Mouse (Mus musculus) limb, embryonic 10.5 days (tissue): ENCODE data around the gene Slc15a1. TPM values are rescaled to one million over a fixed set of nuclear protein-coding genes. Genes with fewer than 3 reads are reported as not detected.

Experiments
- DNase-seq: peaks from one replicate; pipeline ENCODE4 v3.0.0-alpha.2; 2017; ENCODE audit warnings: low spot score
- H3K27ac ChIP-seq: fragments of 300-500 bp; sonication (generic); 2 replicates; pipeline ENCODE4 v1.5.1; 2016; ENCODE audit warnings: mild to moderate bottlenecking
- H3K27me3 ChIP-seq: fragments of 300-500 bp; sonication (generic); 2 replicates; pipeline ENCODE4 v1.6.1; 2016; ENCODE audit warnings: low read depth, mild to moderate bottlenecking; ENCODE audit not compliant: poor library complexity, severe bottlenecking
- H3K36me3 ChIP-seq: fragments of 300-500 bp; sonication (generic); 2 replicates; pipeline ENCODE4 v1.6.1; 2016; ENCODE audit warnings: mild to moderate bottlenecking, moderate library complexity
- H3K4me1 ChIP-seq: fragments of 300-500 bp; sonication (generic); 2 replicates; pipeline ENCODE4 v1.6.1; 2016
- H3K4me3 ChIP-seq: fragments of 300-500 bp; sonication (generic); 2 replicates; pipeline ENCODE4 v1.5.1; 2016; ENCODE audit warnings: mild to moderate bottlenecking, moderate library complexity
- H3K9me3 ChIP-seq: fragments of 300-500 bp; sonication (generic); replicated peaks from 2 replicates; pipeline ENCODE4 v1.6.1; 2016; ENCODE audit warnings: mild to moderate bottlenecking
- WGBS: fragments of 180-500 bp; shearing (Covaris S2); methylation state at CpG from one replicate; pipeline ENCODE4 v1.1.7; 2016; 5-methylcytosine and 5-hydroxymethylcytosine counted together
- polyA plus RNA-seq: library from polyadenylated mRNA; unstranded; fragments of >200 nt; fragmentation: Nextera tagmentation; extraction: Ambion mirVana; gene quantifications from 2 replicates; pipeline ENCODE4 v1.2.1, GENCODE M21; 2016

The Slc15a1 gene
- not detected in 2 replicates for polyA plus RNA-seq

DNA sequence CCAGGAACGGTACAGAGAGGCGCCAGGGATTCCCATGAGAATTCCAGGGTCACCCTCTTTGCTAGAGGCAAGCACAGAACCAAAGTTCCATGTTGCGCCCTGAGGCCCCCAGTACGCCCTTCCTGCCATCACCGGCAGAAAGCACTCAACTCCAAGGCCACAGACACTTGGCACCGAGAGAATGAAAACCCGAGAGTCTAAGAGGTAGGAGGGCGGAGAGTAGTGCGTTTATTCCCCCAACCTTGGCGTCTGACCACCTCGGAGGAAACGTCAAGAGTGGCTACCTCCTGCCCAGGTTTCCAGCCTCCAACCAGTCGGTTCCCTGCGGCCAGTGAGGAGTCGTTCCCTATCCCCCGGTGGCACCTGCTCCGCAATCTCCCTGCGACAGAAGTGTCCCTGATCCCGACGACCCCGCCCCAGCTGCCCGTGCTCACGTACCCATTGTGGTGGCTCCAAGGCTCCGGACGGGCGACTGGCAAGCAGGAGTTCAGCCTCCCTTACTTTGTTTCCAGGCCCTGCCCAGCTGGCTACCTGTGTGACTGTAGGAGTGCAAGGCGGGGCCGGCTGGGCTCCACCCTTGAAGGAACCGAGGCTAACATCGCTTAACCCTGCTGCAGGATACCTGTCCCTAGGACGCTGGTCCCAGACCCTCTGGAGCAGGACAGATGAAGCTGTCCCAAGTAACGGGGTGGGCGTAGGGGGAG is at the start of gene Slc15a1:
TSS of gene Slc15a1 (minus strand) at position 472 of the 704 bp plus-strand sequence.
- H3K36me3 ChIP-seq = no peaks in the 10 kb centered on the region
- H3K27me3 ChIP-seq = peaks cover 60% of the 10 kb centered on the region
- DNase-seq = peak; percentile 36
- H3K9me3 ChIP-seq = no peaks in the 10 kb centered on the region
- H3K27ac ChIP-seq = no peak within 1 kb of the TSS
- H3K4me1 ChIP-seq = peaks cover 15% of the 10 kb centered on the region
- 11% methylated on average over 33 of the region's 33 CpGs for WGBS
- H3K4me3 ChIP-seq = peak within 1 kb of the TSS; percentile 21; the same call in 1 of the 2 replicates

DNA sequence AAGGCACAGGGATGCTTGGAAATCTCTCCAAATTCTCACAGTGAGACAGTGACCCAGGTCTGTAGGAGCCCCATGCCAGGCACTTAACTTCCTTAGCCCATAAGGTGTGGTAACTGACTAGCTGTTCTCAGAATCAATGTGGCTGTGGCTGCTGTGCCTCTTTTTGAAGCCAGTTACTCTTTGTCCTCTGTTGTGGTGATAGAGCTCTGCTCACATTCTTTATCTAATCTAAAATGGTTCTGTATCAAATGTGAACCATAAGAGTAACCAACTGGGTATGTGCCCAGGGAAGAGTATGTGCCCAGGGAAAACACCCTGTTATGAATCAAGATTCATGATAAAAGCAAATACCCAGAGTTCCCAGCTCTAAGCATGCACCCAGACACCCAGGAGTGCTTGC is 48.7 kb upstream of the Slc15a1 start:
- Histone ChIP-seq H3K4me1 (peaks cover 28% of the 10 kb centered on the region), H3K4me3 (no peak overlapping the region), H3K36me3 (0 out of 2 replicates have a peak, but pooled peaks cover 4% of the 10 kb centered on the region), H3K27ac (no peak overlapping the region), H3K9me3 (no peaks in the 10 kb centered on the region), H3K27me3 (peaks cover 13% of the 10 kb centered on the region; the same call in 1 of the 2 replicates)
- DNase-seq = no peak

DNA sequence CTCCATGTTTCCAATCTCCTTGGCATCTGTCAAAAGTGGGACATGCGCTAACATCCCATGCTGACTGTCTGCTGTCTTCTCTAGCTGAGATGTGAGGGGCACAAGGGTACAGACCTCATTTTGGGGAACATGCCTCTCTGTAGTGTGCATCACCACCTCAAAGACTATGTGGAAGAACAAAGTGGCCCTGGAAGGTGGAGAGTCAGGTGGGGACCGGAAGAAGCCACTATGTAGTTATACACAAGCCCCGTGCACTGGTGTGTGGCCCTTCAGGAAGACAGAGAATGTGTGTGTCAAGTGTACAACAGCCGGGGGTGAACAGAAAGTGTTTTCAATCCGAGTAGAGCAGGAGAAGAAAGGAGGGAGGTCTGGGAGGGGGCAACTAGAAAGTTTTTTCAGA is 47.5 kb upstream of the Slc15a1 start:
- Histone ChIP-seq H3K27me3 (peaks cover 8% of the 10 kb centered on the region; the same call in 1 of the 2 replicates), H3K9me3 (no peaks in the 10 kb centered on the region), H3K36me3 (0 out of 2 replicates have a peak, but pooled peaks cover 4% of the 10 kb centered on the region), H3K4me1 (peaks cover 28% of the 10 kb centered on the region), H3K27ac (0 out of 2 replicates have a peak overlapping the region, but pooled peaks have one; percentile 3), H3K4me3 (no peak overlapping the region)
- WGBS = 91% methylated on average over 5 of the region's 5 CpGs
- DNase-seq = no peak

DNA sequence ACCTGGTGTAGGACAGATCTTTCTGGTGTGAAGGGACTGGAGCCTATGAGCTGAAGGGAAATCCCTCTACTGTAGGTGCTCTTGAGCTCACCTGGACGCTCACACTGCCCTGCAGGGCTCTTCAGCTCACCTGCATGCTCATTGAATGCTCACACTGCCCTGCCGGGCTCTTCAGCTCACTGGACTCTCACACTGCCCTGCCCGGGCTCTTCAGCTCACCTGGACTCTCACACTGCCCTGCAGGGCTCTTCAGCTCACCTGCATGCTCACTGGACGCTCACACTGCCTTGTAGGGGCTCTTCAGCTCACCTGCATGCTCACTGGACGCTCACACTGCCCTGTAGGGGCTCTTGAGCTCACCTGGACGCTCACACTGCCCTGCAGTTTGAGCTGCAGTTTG is 44.8 kb upstream of the Slc15a1 start:
- 81% methylated on average over 6 of the region's 6 CpGs for WGBS
- Histone ChIP-seq H3K9me3 (no peaks in the 10 kb centered on the region), H3K27me3 (peaks cover 8% of the 10 kb centered on the region; the same call in 1 of the 2 replicates), H3K27ac (no peak overlapping the region), H3K4me3 (no peak overlapping the region), H3K36me3 (peaks cover 7% of the 10 kb centered on the region; the same call in 1 of the 2 replicates), H3K4me1 (peaks cover 13% of the 10 kb centered on the region; the same call in 1 of the 2 replicates)
- DNase-seq = no peak

DNA sequence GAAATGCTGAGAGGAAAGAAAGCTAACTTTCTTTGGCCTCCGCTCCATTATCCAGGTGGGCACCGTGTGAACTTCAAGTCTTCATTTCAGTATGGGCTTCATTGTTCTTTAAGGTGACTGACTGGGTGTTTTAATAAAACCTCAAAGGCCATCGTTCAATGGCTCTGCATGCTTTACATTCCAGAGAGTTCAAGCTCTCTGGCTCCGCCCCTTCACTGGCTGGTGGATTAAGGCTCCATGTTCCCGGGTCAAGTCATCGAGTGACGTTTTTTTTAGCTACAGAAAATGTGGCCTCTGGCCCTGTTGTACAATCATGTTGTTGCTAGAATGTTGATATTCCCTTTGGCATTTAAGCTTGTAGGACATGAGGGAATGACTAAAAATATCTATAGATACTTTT is 42.7 kb upstream of the Slc15a1 start:
- H3K27ac ChIP-seq = peak overlapping the region; percentile 6; the same call in 1 of the 2 replicates
- peaks cover 7% of the 10 kb centered on the region; the same call in 1 of the 2 replicates for H3K36me3 ChIP-seq
- H3K9me3 ChIP-seq = no peaks in the 10 kb centered on the region
- H3K4me1 ChIP-seq = peaks cover 9% of the 10 kb centered on the region; the same call in 1 of the 2 replicates
- no peak overlapping the region for H3K4me3 ChIP-seq
- 71% methylated on average over 7 of the region's 7 CpGs for WGBS
- 0 out of 2 replicates have a peak, but pooled peaks cover 2% of the 10 kb centered on the region for H3K27me3 ChIP-seq
- DNase-seq = no peak

DNA sequence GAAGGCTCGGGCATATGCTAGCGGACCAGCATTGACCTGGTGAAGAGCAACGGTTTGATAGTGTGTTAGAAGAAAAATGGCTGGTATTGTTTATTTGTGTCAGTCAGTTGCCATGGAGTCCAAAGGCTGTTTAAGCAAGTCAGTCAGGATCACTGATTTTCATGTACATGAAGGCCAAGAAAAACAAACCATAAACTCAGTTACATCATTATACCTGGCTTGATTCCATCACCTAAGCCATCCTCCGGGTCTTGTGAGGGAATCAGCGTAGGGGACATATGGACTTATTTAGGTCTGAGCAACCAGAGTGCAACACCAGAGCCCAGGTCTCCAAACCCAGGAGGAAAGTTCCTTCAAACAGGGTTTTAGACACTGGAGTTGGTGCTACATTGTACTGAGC is 41.6 kb upstream of the Slc15a1 start:
- Histone ChIP-seq H3K4me3 (no peak overlapping the region), H3K9me3 (no peaks in the 10 kb centered on the region), H3K27me3 (0 out of 2 replicates have a peak, but pooled peaks cover 2% of the 10 kb centered on the region), H3K36me3 (peaks cover 7% of the 10 kb centered on the region; the same call in 1 of the 2 replicates), H3K27ac (no peak overlapping the region), H3K4me1 (peaks cover 7% of the 10 kb centered on the region; the same call in 1 of the 2 replicates)
- no peak for DNase-seq
- 96% methylated on average over 5 of the region's 5 CpGs for WGBS

DNA sequence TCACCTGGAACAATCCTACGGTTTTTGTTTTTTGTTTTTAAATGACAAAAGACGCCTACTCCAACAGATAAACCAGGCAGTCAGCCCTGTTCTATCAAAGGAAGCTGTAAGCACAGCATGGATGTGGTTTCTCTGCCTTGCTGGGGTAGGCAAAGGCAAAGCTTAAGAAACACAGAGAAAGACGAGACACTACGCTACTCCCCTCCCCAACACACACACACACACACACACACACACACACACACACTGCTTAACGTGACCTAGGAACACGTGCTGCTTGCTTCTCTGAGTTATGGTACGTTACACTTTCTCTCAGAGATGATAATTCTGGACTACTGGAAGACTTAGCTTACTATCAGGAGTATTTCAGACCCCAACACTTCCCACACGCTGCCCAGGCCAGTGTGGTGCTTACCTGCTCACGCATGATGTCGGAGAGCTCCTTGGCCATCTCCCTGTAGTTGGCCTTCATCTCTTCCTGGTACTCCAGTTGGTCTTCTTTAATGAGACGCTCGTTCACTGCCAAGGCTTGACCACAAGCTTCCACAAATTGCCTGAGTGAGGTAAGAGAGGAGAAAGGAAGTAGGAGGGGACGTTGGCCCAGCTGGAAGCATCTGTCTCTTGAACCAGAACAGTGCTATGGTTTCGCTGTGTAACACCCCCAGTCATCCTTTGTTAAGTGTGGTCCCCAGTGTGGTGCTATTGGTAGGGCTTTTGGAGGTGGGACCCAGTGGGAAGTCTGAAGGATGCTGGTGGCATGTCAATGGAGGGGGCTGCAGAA is 40.7 kb upstream of the Slc15a1 start:
- no peak for DNase-seq
- 85% methylated on average over 14 of the region's 14 CpGs for WGBS
- no peak overlapping the region for H3K4me3 ChIP-seq
- no peak overlapping the region for H3K27ac ChIP-seq
- H3K27me3 ChIP-seq = 0 out of 2 replicates have a peak, but pooled peaks cover 2% of the 10 kb centered on the region
- peaks cover 7% of the 10 kb centered on the region; the same call in 1 of the 2 replicates for H3K36me3 ChIP-seq
- peaks cover 7% of the 10 kb centered on the region; the same call in 1 of the 2 replicates for H3K4me1 ChIP-seq
- no peaks in the 10 kb centered on the region for H3K9me3 ChIP-seq

DNA sequence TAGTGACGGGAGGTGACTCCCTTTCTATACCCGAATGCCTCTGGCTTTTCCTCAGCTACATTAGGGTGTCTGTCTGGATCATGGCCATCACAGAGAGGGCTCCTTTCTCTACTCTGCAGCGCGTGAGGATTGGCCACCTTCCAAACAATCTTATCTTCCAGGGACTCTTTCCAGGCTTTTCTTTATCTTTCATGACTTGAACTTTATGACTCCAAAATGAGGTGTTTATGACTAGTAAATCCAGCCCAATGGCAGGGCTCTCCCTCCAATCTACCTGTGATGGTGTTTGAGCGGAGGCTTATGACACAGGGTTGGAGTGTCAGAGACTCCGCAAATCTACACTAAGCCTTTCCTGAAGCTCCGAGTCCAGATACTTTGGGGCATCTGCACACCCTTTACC is 36.2 kb upstream of the Slc15a1 start:
- no peak overlapping the region for H3K27ac ChIP-seq
- peaks cover 2% of the 10 kb centered on the region; the same call in 1 of the 2 replicates for H3K36me3 ChIP-seq
- 84% methylated on average over 7 of the region's 7 CpGs for WGBS
- H3K9me3 ChIP-seq = no peaks in the 10 kb centered on the region
- no peaks in the 10 kb centered on the region for H3K27me3 ChIP-seq
- DNase-seq = no peak
- no peak overlapping the region for H3K4me3 ChIP-seq
- H3K4me1 ChIP-seq = no peaks in the 10 kb centered on the region

DNA sequence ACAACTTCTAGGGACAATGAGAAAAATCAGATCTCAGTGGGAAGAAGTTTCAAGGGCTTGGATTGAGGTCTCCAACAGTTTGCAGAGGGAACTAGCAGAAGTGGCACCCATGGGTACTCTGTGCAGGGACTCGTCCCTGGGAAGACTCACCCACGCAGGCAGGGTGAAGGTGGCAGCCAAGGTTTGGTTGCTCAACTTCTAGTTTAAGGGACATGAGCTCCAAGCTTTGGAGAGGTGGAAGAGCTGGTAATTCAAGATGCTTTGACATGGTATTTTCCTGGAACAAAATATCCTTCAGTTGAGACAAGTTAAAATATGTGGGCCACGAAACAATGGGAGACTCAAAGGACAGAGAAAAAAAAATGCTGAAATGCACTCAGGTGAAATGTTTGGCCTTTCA is 29.4 kb upstream of the Slc15a1 start:
- H3K27me3 ChIP-seq = no peaks in the 10 kb centered on the region
- H3K27ac ChIP-seq = no peak overlapping the region
- DNase-seq = no peak
- H3K36me3 ChIP-seq = no peaks in the 10 kb centered on the region
- H3K9me3 ChIP-seq = no peaks in the 10 kb centered on the region
- H3K4me3 ChIP-seq = no peak overlapping the region
- 90% methylated on average over 3 of the region's 3 CpGs for WGBS
- no peaks in the 10 kb centered on the region for H3K4me1 ChIP-seq

DNA sequence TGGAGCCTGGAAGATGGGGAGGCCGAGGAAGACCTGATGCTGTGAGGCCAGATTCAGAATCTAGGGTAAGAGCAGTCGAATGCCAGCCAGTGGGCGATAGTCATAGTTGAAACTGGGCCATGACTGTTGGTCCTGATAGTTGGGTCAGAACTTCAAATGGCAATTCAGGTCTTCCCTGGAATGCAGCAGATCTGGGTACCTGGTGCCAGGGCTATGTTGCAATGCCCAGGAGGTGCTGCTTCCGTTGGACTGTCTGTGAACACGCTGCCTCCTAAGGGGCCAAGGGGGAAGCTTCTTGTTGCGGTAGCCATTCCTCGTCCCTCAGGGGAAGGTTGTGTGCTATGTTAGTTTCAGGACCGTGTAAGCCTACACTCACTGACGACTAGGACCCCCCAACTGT is 25.8 kb upstream of the Slc15a1 start:
- DNase-seq = no peak
- H3K9me3 ChIP-seq = no peaks in the 10 kb centered on the region
- WGBS = 88% methylated on average over 9 of the region's 9 CpGs

DNA sequence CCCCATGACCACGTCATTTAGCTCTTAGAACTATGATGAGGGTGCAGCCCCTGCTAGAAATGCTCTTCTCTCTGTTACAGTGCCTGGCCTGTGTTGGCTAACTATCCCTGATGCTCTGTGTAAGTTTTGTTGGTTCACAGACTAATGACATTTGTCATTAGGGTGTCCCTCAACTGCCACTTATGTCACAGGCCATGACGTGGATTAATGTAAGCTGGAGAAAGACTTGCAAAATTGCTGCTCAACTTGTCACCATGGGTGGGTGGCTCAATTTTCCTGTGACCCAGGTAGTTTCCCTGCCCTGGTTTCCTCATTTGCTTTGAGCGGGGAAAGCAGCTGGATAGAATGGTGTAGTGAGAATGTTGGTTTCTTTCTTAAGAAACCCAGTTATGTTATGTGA is 22.8 kb upstream of the Slc15a1 start:
- H3K36me3 ChIP-seq = no peaks in the 10 kb centered on the region
- H3K27me3 ChIP-seq = no peaks in the 10 kb centered on the region
- DNase-seq = no peak
- H3K4me3 ChIP-seq = no peak overlapping the region
- no peaks in the 10 kb centered on the region for H3K4me1 ChIP-seq
- H3K9me3 ChIP-seq = no peaks in the 10 kb centered on the region
- H3K27ac ChIP-seq = no peak overlapping the region
- WGBS = 89% methylated on average over 3 of the region's 3 CpGs

More for the DNA sequence above, 25.8 kb upstream of the Slc15a1 start:
- H3K4me3 ChIP-seq = no peak overlapping the region
- H3K4me1 ChIP-seq = no peaks in the 10 kb centered on the region
- H3K27ac ChIP-seq = no peak overlapping the region
- H3K27me3 ChIP-seq = no peaks in the 10 kb centered on the region
- no peaks in the 10 kb centered on the region for H3K36me3 ChIP-seq

DNA sequence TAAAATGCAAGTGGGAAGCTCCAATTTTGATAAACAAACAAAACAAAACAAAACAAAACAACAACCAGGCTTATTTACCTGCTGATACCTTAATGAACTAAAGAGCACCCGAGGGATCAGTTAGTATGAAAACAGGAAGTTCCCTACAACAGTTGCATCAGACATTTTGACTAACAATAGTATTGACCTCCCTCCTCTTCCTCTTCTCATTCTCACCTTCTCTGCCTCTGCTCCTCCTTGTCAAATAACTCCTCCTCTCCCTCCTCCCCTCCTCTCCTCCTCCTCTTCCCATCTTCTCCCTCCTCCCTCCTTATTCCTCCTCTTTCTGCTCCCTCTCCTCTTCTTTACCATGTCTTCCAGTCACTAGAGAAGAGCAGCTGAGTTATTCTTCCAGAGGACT is 22.1 kb upstream of the Slc15a1 start:
- H3K27me3 ChIP-seq = no peaks in the 10 kb centered on the region
- 91% methylated on average over 1 of the region's 1 CpGs for WGBS

DNA sequence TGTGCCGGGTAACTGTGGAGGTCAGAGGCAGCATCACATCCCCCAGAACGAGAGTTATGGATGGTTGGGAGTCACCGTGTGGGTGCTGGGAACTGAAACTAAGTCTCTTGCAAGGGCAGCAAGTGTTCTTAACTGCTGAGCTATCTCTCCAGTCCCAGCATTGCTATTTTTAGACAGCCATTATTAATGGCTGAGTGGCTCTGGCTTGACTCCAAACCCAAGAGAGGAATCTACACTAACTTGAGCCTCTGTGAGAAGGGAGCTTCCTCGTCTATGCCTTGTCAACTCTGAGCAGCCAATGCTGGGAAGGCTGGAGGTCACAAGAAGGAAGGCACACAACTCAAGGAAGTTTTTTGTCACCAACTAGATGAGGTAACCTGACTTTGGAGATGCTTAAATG is 16.7 kb upstream of the Slc15a1 start:
- DNase-seq = no peak

More for the DNA sequence above, 22.1 kb upstream of the Slc15a1 start:
- H3K36me3 ChIP-seq = no peaks in the 10 kb centered on the region
- H3K4me1 ChIP-seq = no peaks in the 10 kb centered on the region
- no peak overlapping the region for H3K27ac ChIP-seq
- no peak for DNase-seq
- H3K4me3 ChIP-seq = no peak overlapping the region
- no peaks in the 10 kb centered on the region for H3K9me3 ChIP-seq

More for the DNA sequence above, 16.7 kb upstream of the Slc15a1 start:
- H3K36me3 ChIP-seq = no peaks in the 10 kb centered on the region
- no peak overlapping the region for H3K4me3 ChIP-seq
- no peaks in the 10 kb centered on the region for H3K4me1 ChIP-seq
- 89% methylated on average over 4 of the region's 4 CpGs for WGBS
- no peak overlapping the region for H3K27ac ChIP-seq
- H3K27me3 ChIP-seq = no peaks in the 10 kb centered on the region
- H3K9me3 ChIP-seq = no peaks in the 10 kb centered on the region
